Mouse (Mus musculus): Measurements from ENCODE around the gene Tnfaip1. TPM values are rescaled to one million over a fixed set of nuclear protein-coding genes. Genes with fewer than 3 reads are reported as not detected.

Tnfaip1 gene
- polyA plus RNA-seq, 1 experiment from 2014 or later = 76.0 TPM

- no peak overlapping the region for H3K9ac ChIP-seq (ENCODE audit: low read depth, low read length)
- ATAC-seq (ENCODE audit: low read depth) (no peak), DNase-seq (ENCODE audit: low spot score) (no peak)
- H3K4me1 ChIP-seq (ENCODE audit: control insufficient read depth, insufficient read depth, low read length) = no peaks in the 10 kb centered on the region
- H3K36me3 ChIP-seq (ENCODE audit: control insufficient read depth, insufficient read depth, low read length) = no peaks in the 10 kb centered on the region
- no peak overlapping the region for H3K4me3 ChIP-seq (ENCODE audit: low read depth, low read length)
- H3K27me3 ChIP-seq (replicated peaks; ENCODE audit: control insufficient read depth, insufficient read depth, low read length) = peaks cover 22% of the 10 kb centered on the region
- H3K4me2 ChIP-seq (ENCODE audit: low read depth, low read length) = no peak overlapping the region
- H3K9me3 ChIP-seq (ENCODE audit: control insufficient read depth, low read length) = no peaks in the 10 kb centered on the region
- 62% methylated on average over 7 of the region's 7 CpGs for WGBS
- H3K27ac ChIP-seq (replicated peaks; ENCODE audit: low read depth, low read length) = no peak overlapping the region
These were observed 52.5 kb downstream of the Tnfaip1 start for GRCm38 (mm10) chr11:78483639-78484038.

GRCm38 (mm10) chr11:78475289-78475688, 60.8 kb downstream of the Tnfaip1 start:
- 78% methylated on average over 3 of the region's 3 CpGs for WGBS
- Histone ChIP-seq H3K36me3 (ENCODE audit: control insufficient read depth, insufficient read depth, low read length) (no peaks in the 10 kb centered on the region), H3K4me1 (ENCODE audit: control insufficient read depth, insufficient read depth, low read length) (no peaks in the 10 kb centered on the region), H3K9ac (ENCODE audit: low read depth, low read length) (no peak overlapping the region), H3K4me3 (ENCODE audit: low read depth, low read length) (no peak overlapping the region), H3K27ac (replicated peaks; ENCODE audit: low read depth, low read length) (no peak overlapping the region), H3K4me2 (ENCODE audit: low read depth, low read length) (no peak overlapping the region), H3K27me3 (replicated peaks; ENCODE audit: control insufficient read depth, insufficient read depth, low read length) (no peaks in the 10 kb centered on the region), H3K9me3 (ENCODE audit: control insufficient read depth, low read length) (no peaks in the 10 kb centered on the region)
- no peak for DNase-seq (ENCODE audit: low spot score)
- no peak for ATAC-seq (ENCODE audit: low read depth)

Other genes with a start within 250 kb of the Tnfaip1 start
- gene BC030499, start 245.5 kb downstream of the Tnfaip1 start, polyA plus RNA-seq (2014; fragmentation: Nextera tagmentation; extraction: Ambion mirVana) = 0.11 and 0.31 TPM in 2 replicates
- 23.8 and 25.3 TPM in 2 replicates for gene Spag5, start 234.8 kb downstream of the Tnfaip1 start, polyA plus RNA-seq (2014; fragmentation: Nextera tagmentation; extraction: Ambion mirVana)
- 20.4 and 24.1 TPM in 2 replicates for gene Aldoc, start 213.4 kb downstream of the Tnfaip1 start, polyA plus RNA-seq (2014; fragmentation: Nextera tagmentation; extraction: Ambion mirVana)
- gene Pigs, start 207.9 kb downstream of the Tnfaip1 start, polyA plus RNA-seq (2014; fragmentation: Nextera tagmentation; extraction: Ambion mirVana) = 72.3 and 82.1 TPM in 2 replicates
- gene Unc119, start 192.8 kb downstream of the Tnfaip1 start, polyA plus RNA-seq (2014; fragmentation: Nextera tagmentation; extraction: Ambion mirVana) = 39.9 and 46.1 TPM in 2 replicates
- gene Foxn1, start 149.8 kb downstream of the Tnfaip1 start, polyA plus RNA-seq (2014; fragmentation: Nextera tagmentation; extraction: Ambion mirVana) = 1.4 and 1.6 TPM in 2 replicates
- gene Slc13a2, start 114.1 kb downstream of the Tnfaip1 start, polyA plus RNA-seq (2014; fragmentation: Nextera tagmentation; extraction: Ambion mirVana) = not detected in 2 replicates
- gene Slc46a1, start 70.6 kb downstream of the Tnfaip1 start, polyA plus RNA-seq (2014; fragmentation: Nextera tagmentation; extraction: Ambion mirVana) = 12.6 and 14.8 TPM in 2 replicates
- 3.9 and 4.0 TPM in 2 replicates for gene Sarm1, start 38.6 kb downstream of the Tnfaip1 start, polyA plus RNA-seq (2014; fragmentation: Nextera tagmentation; extraction: Ambion mirVana)
- 9.9 and 11.3 TPM in 2 replicates for gene Vtn, start 37.2 kb downstream of the Tnfaip1 start, polyA plus RNA-seq (2014; fragmentation: Nextera tagmentation; extraction: Ambion mirVana)
- gene Sebox, start 32.9 kb downstream of the Tnfaip1 start, polyA plus RNA-seq (2014; fragmentation: Nextera tagmentation; extraction: Ambion mirVana) = 0.17 TPM in 1 of 2 replicates, not detected in the other
- 39.0 and 39.8 TPM in 2 replicates for gene Tmem199, start 24.2 kb downstream of the Tnfaip1 start, polyA plus RNA-seq (2014; fragmentation: Nextera tagmentation; extraction: Ambion mirVana)
- gene Poldip2, start 24.1 kb downstream of the Tnfaip1 start, polyA plus RNA-seq (2014; fragmentation: Nextera tagmentation; extraction: Ambion mirVana) = 152 and 156 TPM in 2 replicates
- 172 and 178 TPM in 2 replicates for gene Ift20, start within 50 bp of the Tnfaip1 start, polyA plus RNA-seq (2014; fragmentation: Nextera tagmentation; extraction: Ambion mirVana)
- 86.9 and 88.2 TPM in 2 replicates for gene Tmem97, start 14.4 kb upstream of the Tnfaip1 start, polyA plus RNA-seq (2014; fragmentation: Nextera tagmentation; extraction: Ambion mirVana)
- 10.6 and 13.4 TPM in 2 replicates for gene Nlk, start 161.0 kb upstream of the Tnfaip1 start, polyA plus RNA-seq (2014; fragmentation: Nextera tagmentation; extraction: Ambion mirVana)
- gene Ccnq, start 215.4 kb upstream of the Tnfaip1 start, polyA plus RNA-seq (2014; fragmentation: Nextera tagmentation; extraction: Ambion mirVana) = 37.2 and 41.3 TPM in 2 replicates

All from embryonic facial prominence, embryonic 14.5 days (tissue).